Mouse (Mus musculus) embryonic facial prominence, embryonic 10.5 days (tissue): ENCODE measurements at regions not wholly inside any gene's neighbourhood (a gene's known extent, or its start where the extent isn't known, plus 50 kb on each side); places are given as distances from the start of the nearest gene placed in this dataset.
"Not testable (repeated sequence)": the region's sequence is repeated elsewhere in the genome, so short reads cannot be mapped to it uniquely, and the experiment has no call there.

Source experiments
- DNase-seq: peaks from one replicate; pipeline ENCODE4 v3.0.0-alpha.2; 2017; ENCODE audit warnings: low spot score
- H3K27ac ChIP-seq: fragments of 300-500 bp; sonication (generic); replicated peaks from 2 replicates; pipeline ENCODE4 v1.5.1; 2016; ENCODE audit warnings: mild to moderate bottlenecking
- H3K27me3 ChIP-seq: fragments of 300-500 bp; sonication (generic); replicated peaks from 2 replicates; pipeline ENCODE4 v1.6.1; 2016; ENCODE audit warnings: low read depth, mild to moderate bottlenecking; ENCODE audit not compliant: poor library complexity, severe bottlenecking
- H3K36me3 ChIP-seq: fragments of 300-500 bp; sonication (generic); replicated peaks from 2 replicates; pipeline ENCODE4 v1.6.1; 2016; ENCODE audit warnings: mild to moderate bottlenecking, moderate library complexity
- H3K4me1 ChIP-seq: fragments of 300-500 bp; sonication (generic); 2 replicates; pipeline ENCODE4 v1.6.1; 2016
- H3K4me3 ChIP-seq: fragments of 300-500 bp; sonication (generic); 2 replicates; pipeline ENCODE4 v1.5.1; 2016; ENCODE audit warnings: mild to moderate bottlenecking, moderate library complexity
- H3K9me3 ChIP-seq: fragments of 300-500 bp; sonication (generic); 2 replicates; pipeline ENCODE4 v1.6.1; 2016; ENCODE audit warnings: mild to moderate bottlenecking
- WGBS: fragments of 180-500 bp; shearing (Covaris S2); methylation state at CpG from one replicate; pipeline ENCODE4 v1.1.7; 2016; 5-methylcytosine and 5-hydroxymethylcytosine counted together

DNA sequence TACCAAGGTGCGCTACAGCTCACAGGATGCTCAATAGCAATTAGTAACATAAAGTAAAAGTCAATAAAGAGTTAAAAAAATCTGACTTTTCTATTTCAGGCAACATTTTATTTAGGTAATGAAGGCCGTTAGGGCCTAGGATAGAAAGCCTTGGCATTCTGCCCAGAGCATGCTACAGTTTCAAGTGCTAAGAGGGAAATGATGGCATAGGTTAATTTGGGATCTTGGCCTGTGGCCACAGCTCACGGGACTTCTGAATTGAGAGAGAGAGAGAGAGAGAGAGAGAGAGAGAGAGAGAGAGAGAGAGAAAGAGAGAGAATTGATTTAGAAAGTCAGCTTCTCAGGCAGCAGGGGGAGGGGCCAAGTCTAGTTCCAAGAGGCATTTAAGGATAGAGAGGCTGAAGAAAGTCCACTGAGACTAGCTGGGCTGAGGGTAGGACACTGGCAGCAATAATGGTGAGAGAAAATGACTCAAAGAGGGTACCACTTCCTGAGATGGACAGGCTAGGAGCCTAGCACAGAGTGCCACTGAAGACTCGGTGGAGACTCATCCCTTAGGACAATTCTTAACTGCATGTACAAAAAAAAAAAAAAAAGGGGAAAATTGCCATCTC, 52.6 kb upstream of the Klf14 start:
- Histone ChIP-seq H3K4me1 (0 out of 2 replicates have a peak, but pooled peaks cover 2% of the 10 kb centered on the region), H3K27me3 (no peaks in the 10 kb centered on the region), H3K27ac (no peak overlapping the region), H3K36me3 (no peaks in the 10 kb centered on the region), H3K9me3 (no peaks in the 10 kb centered on the region), H3K4me3 (no peak overlapping the region)
- no peak for DNase-seq
- 71% methylated on average over 4 of the region's 4 CpGs for WGBS

DNA sequence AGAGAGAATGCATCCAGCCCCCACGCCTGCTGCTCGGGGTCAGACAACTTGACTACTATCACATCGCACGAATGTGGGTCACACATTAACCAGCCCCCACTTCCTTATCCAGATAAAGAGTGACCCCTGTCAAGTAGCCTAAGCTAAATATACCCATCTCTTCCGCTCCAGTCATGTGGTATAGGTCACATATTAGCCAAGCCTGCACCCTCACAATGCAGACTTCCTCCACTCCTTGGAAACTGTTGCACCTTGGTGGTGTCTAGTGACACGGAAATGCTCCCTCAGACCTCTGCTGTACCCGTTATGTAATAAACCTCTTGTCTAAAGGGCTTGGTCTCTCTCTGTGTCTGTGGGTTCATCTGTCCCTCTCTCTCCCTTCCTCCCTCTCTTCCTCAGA, 57.7 kb upstream of the Klf14 start:
- Histone ChIP-seq H3K4me3 (no peak overlapping the region), H3K36me3 (no peaks in the 10 kb centered on the region), H3K27me3 (no peaks in the 10 kb centered on the region), H3K9me3 (no peaks in the 10 kb centered on the region), H3K27ac (no peak overlapping the region), H3K4me1 (0 out of 2 replicates have a peak, but pooled peaks cover 7% of the 10 kb centered on the region)
- 78% methylated on average over 7 of the region's 7 CpGs for WGBS
- no peak for DNase-seq

- Histone ChIP-seq H3K4me3 (no peak overlapping the region), H3K36me3 (no peaks in the 10 kb centered on the region), H3K9me3 (no peaks in the 10 kb centered on the region), H3K27ac (no peak overlapping the region), H3K4me1 (0 out of 2 replicates have a peak, but pooled peaks cover 2% of the 10 kb centered on the region), H3K27me3 (no peaks in the 10 kb centered on the region)
- 93% methylated on average over 5 of the region's 5 CpGs for WGBS
- DNase-seq = no peak
Observed at GRCm38 (mm10) chr6:31021776-31022175, 62.9 kb upstream of the Klf14 start.

DNA sequence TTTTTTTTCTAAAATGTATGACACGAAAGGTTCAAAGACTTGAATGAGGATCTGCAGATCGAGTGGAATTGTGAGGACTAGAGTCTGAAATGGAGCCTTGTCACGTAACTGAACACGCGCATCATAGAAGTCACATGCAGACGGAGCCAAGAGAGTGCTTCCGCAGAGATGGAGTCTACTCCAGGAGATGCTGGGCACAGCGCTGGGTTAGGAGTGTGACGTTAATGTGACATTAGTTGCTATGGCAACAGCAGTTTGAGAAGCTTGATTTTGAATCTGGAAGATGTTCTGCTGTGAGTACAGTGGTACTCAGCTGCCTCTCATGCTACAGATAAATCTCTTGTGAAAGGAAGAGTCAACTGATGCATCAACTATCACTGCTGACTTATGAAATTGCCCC, 70.9 kb upstream of the Klf14 start:
- Histone ChIP-seq H3K4me3 (no peak overlapping the region), H3K4me1 (peaks cover 12% of the 10 kb centered on the region)

DNA sequence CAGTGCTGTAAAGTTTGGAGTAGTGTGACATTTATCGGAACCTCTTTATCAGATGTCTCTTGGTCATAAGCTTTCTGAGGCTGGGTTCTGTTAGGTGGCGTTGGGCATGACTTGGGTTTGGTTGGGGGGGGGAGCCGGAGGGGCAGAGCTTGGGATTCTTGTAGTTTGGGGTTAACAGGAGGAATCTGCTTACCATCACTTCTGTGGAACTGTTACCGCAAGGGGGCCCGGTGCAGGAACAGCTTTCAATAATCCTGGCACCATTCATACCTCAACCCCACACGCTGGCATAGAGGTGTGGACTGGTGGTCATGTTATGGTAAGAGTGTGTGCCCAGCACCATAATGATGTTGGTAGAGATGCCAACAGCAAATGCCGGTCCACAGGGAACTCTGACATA, 72.1 kb upstream of the Klf14 start:
- no peak for DNase-seq
- no peaks in the 10 kb centered on the region for H3K9me3 ChIP-seq
- H3K36me3 ChIP-seq = no peaks in the 10 kb centered on the region
- 81% methylated on average over 7 of the region's 7 CpGs for WGBS
- peaks cover 15% of the 10 kb centered on the region for H3K4me1 ChIP-seq
- no peak overlapping the region for H3K27ac ChIP-seq
- no peak overlapping the region for H3K4me3 ChIP-seq
- no peaks in the 10 kb centered on the region for H3K27me3 ChIP-seq

More for the DNA sequence above, 70.9 kb upstream of the Klf14 start:
- DNase-seq = no peak
- no peaks in the 10 kb centered on the region for H3K27me3 ChIP-seq
- H3K9me3 ChIP-seq = no peaks in the 10 kb centered on the region
- H3K36me3 ChIP-seq = no peaks in the 10 kb centered on the region
- H3K27ac ChIP-seq = no peak overlapping the region
- whole genome bisulfite sequencing = 86% methylated on average over 9 of the region's 9 CpGs

- peaks cover 15% of the 10 kb centered on the region for H3K4me1 ChIP-seq
- H3K27me3 ChIP-seq = no peaks in the 10 kb centered on the region
- no peaks in the 10 kb centered on the region for H3K36me3 ChIP-seq
- H3K27ac ChIP-seq = no peak overlapping the region
- no peak for DNase-seq
- no peak overlapping the region for H3K4me3 ChIP-seq
- H3K9me3 ChIP-seq = no peaks in the 10 kb centered on the region
- WGBS = 83% methylated on average over 4 of the region's 4 CpGs
Observed at GRCm38 (mm10) chr6:31032147-31032546, 73.3 kb upstream of the Klf14 start.

DNA sequence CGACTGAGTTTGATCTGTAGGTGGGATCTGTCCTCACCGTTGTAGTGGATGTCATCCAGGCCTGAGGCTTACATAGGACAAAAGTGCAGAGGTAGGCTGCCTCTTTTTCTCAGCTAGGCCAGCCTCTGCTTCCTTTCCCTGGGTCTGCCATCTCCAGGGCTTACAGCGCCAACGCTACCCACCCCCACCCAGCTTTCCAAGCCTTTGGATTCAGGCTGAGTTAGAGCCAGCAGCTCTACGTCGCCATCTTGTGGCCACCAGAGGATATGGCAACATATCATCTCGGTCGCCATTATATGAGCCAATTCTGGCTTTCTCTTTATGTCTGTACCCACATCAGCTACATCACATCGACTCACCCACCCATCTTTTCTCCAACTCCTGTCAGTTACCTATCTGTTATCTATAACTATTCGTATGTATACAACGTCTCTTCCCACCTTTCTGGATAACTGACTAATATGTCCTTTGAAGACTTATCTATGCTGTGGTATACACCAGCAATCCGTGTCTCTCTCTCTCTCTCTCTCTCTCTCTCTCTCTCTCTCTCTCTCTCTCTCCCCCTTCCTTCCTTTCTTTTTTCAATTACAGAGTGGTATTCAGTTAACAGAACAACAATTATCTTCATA, 74.2 kb upstream of the Klf14 start:
- 10% methylated on average over 12 of the region's 12 CpGs for WGBS
- peaks cover 18% of the 10 kb centered on the region for H3K4me1 ChIP-seq
- H3K36me3 ChIP-seq = no peaks in the 10 kb centered on the region
- no peaks in the 10 kb centered on the region for H3K27me3 ChIP-seq
- peak; percentile 83 for DNase-seq
- peak overlapping the region; percentile 76 for H3K27ac ChIP-seq
- no peaks in the 10 kb centered on the region for H3K9me3 ChIP-seq
- H3K4me3 ChIP-seq = no peak overlapping the region; the same call in 1 of the 2 replicates

DNA sequence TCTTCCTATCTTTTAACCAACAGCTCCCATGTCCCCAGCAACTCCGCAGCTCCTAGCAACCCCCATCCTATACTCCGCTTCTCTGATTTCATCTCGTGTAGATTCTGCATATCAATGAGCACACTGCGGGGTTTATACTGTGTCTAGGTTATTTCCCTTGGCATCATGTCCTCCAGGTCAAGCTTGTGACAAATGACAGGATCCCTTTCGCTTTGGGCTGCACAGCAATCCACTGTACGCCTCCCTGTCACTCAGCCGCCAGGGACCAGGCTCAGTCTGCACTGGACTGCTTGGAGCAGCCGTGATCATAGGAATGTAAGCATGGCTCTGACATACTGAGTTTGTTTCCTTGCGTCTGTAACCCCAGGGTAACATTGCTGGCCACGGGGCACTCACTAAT, 75.9 kb upstream of the Klf14 start:
- H3K27me3 ChIP-seq = no peaks in the 10 kb centered on the region
- WGBS = 71% methylated on average over 10 of the region's 10 CpGs

DNA sequence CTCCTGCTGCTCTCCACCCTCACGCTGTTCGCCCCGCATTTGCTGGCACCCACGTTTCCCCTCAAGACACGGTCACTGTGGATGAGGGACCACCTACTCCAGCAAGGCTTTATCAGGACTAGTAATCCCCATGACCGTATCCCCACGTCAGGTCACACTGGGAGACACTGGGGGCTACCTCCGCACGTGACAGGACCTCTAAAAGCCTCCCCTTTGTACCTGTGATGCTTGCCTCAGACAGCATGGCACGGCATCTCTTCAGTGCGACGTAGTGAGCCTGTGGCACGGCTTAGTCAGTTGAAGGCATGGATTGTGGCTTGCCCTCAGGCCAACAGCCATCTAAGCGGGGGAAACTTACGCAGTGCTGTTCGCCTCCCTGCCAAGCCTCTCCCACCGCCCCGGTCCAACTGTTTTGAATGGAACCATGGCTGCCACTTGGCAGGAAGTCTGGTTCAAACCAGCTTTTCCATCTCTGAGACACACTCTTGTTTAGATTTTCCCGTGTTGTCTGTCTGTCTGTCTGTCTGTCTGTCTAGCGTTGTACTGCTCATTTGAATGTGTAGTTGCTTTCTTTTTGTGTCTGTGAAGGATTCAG, 79.0 kb upstream of the Klf14 start:
- Histone ChIP-seq H3K36me3 (no peaks in the 10 kb centered on the region), H3K27me3 (no peaks in the 10 kb centered on the region), H3K4me3 (no peak overlapping the region), H3K9me3 (no peaks in the 10 kb centered on the region), H3K4me1 (peaks cover 11% of the 10 kb centered on the region), H3K27ac (peak overlapping the region; percentile 16; the same call in 1 of the 2 replicates)
- DNase-seq = no peak
- 75% methylated on average over 20 of the region's 20 CpGs for WGBS

More for the DNA sequence above, 75.9 kb upstream of the Klf14 start:
- no peak for DNase-seq
- Histone ChIP-seq H3K4me1 (peaks cover 18% of the 10 kb centered on the region), H3K4me3 (no peak overlapping the region), H3K9me3 (no peaks in the 10 kb centered on the region), H3K36me3 (no peaks in the 10 kb centered on the region), H3K27ac (no peak overlapping the region)

GRCm38 (mm10) chr6:31038445-31038844, 79.6 kb upstream of the Klf14 start:
- peak; percentile 21 for DNase-seq
- not testable (repeated sequence) for H3K4me3 ChIP-seq, H3K27me3 ChIP-seq, H3K4me1 ChIP-seq, H3K27ac ChIP-seq, H3K36me3 ChIP-seq, H3K9me3 ChIP-seq
- WGBS = 7% methylated on average over 2 of the region's 2 CpGs

- Histone ChIP-seq H3K4me1 (peaks cover 9% of the 10 kb centered on the region; the same call in 1 of the 2 replicates), H3K27me3 (no peaks in the 10 kb centered on the region), H3K9me3 (no peaks in the 10 kb centered on the region), H3K36me3 (no peaks in the 10 kb centered on the region), H3K27ac (no peak overlapping the region), H3K4me3 (no peak overlapping the region)
- no peak for DNase-seq
- WGBS = 81% methylated on average over 6 of the region's 6 CpGs
Observed at GRCm38 (mm10) chr6:31039485-31039884, 80.6 kb upstream of the Klf14 start.

GRCm38 (mm10) chr6:31040783-31041182, 81.9 kb upstream of the Klf14 start:
- Histone ChIP-seq H3K36me3 (no peaks in the 10 kb centered on the region), H3K4me3 (no peak overlapping the region), H3K27me3 (no peaks in the 10 kb centered on the region), H3K27ac (no peak overlapping the region), H3K9me3 (no peaks in the 10 kb centered on the region), H3K4me1 (0 out of 2 replicates have a peak, but pooled peaks cover 4% of the 10 kb centered on the region)
- 89% methylated on average over 6 of the region's 6 CpGs for WGBS
- no peak for DNase-seq

DNA sequence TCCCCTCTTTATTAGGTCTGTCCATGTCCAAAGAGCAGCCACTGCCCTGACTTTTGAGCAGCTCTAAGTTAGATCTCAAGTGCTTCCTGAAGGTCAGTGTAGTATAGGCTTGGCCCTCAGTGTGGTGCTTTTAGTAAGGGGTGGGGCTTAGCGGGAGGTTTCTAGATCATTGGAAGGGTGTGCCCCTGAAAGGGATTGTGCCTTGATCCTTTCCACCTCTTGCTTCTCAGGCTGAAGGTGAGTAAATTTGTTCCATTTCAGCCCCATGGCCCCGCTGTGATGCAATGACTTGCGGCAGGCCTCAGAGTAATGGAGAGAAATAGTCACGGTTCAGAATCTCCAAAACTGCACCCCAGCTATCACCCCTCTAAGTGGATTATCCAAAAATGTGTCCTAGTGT, 84.5 kb upstream of the Klf14 start:
- Histone ChIP-seq H3K4me3 (no peak overlapping the region), H3K27me3 (no peaks in the 10 kb centered on the region), H3K27ac (no peak overlapping the region), H3K36me3 (no peaks in the 10 kb centered on the region), H3K9me3 (no peaks in the 10 kb centered on the region), H3K4me1 (no peaks in the 10 kb centered on the region)
- WGBS = 93% methylated on average over 4 of the region's 4 CpGs
- no peak for DNase-seq
